In genomic region chr1:185007066-185007465, GRCm38 (mm10) we compare ENCODE assay signal across 28 mouse cellular contexts. TPM values are rescaled to one million over a fixed set of nuclear protein-coding genes. Genes with fewer than 3 reads are reported as not detected.
DNase-seq lines count a peak whose midpoint lies in the region; ATAC-seq and TF ChIP-seq lines count a peak whose summit lies in the region.
"Had no signal": no experiment of that assay in that cellular context is flagged by ENCODE, and none has a peak within 500 bp of the region (broad histone marks: within the 10 kb centered on the region; RNA-seq: fewer than 3 reads in every experiment).

No protein-coding gene starts in this region.

- no peaks in the 10 kb centered on the region for H3K27me3 ChIP-seq in lung, embryonic 14.5 days (ENCODE audit: insufficient read depth, low read length)
- H3K27me3 ChIP-seq in intestine, embryonic 16.5 days (replicated peaks; ENCODE audit: control insufficient read depth, insufficient read depth, low read length), result no peaks in the 10 kb centered on the region
- H3K27me3 ChIP-seq: CH12.LX; embryonic facial prominence, embryonic 13.5 days; hindbrain, embryonic 12.5 days; hindbrain, embryonic 15.5 days had no signal

- no peak overlapping the region for H3K9ac ChIP-seq in lung, embryonic 14.5 days
- H3K9ac ChIP-seq in intestine, embryonic 16.5 days (ENCODE audit: low read depth, low read length), result no peak overlapping the region
- H3K9ac ChIP-seq: embryonic facial prominence, embryonic 13.5 days; forebrain, postnatal 0 days; heart, embryonic 13.5 days; hindbrain, embryonic 12.5 days; hindbrain, embryonic 15.5 days had no signal

- no peak overlapping the region for H3K4me2 ChIP-seq in lung, embryonic 14.5 days
- H3K4me2 ChIP-seq in intestine, embryonic 16.5 days (ENCODE audit: low read depth, low read length), result no peak overlapping the region
- H3K4me2 ChIP-seq: embryonic facial prominence, embryonic 13.5 days; heart, embryonic 13.5 days; hindbrain, embryonic 12.5 days; hindbrain, embryonic 15.5 days had no signal

- H3K4me3 ChIP-seq in lung, embryonic 14.5 days (ENCODE audit: low read depth, low read length), result no peak overlapping the region
- H3K4me3 ChIP-seq in intestine, embryonic 16.5 days (ENCODE audit: low read length), result no peak overlapping the region
- H3K4me3 ChIP-seq: embryonic facial prominence, embryonic 13.5 days; heart, adult 2 months; heart, embryonic 10.5 days; heart, embryonic 13.5 days; hindbrain, embryonic 12.5 days; hindbrain, embryonic 15.5 days had no signal

- H3K4me1 ChIP-seq in lung, embryonic 14.5 days (ENCODE audit: insufficient read depth), result no peaks in the 10 kb centered on the region
- no peaks in the 10 kb centered on the region for H3K4me1 ChIP-seq in intestine, embryonic 16.5 days (ENCODE audit: control insufficient read depth, insufficient read depth, low read length)
- H3K4me1 ChIP-seq: embryonic facial prominence, embryonic 13.5 days; heart, embryonic 10.5 days; heart, embryonic 13.5 days; hindbrain, embryonic 12.5 days; hindbrain, embryonic 15.5 days had no signal

- TF ChIP-seq CTCF in lung, embryonic 14.5 days (IDR thresholded peaks at IDR 0.05; ENCODE audit: low read depth), result no peak

- no peaks in the 10 kb centered on the region for H3K9me3 ChIP-seq in lung, embryonic 14.5 days (ENCODE audit: low read depth, low read length)
- H3K9me3 ChIP-seq in intestine, embryonic 16.5 days (ENCODE audit: control insufficient read depth, low read length), result no peaks in the 10 kb centered on the region
- H3K9me3 ChIP-seq: embryonic facial prominence, embryonic 13.5 days; heart, embryonic 10.5 days; heart, embryonic 13.5 days; hindbrain, embryonic 12.5 days; hindbrain, embryonic 15.5 days had no signal

- peak; percentile 54 for DNase-seq in lung, embryonic 14.5 days
- no peak for DNase-seq in lung, postnatal 4 days
- peak; percentile 26 for DNase-seq in lung, postnatal 36 days
- DNase-seq in lung, postnatal 14 days, result no peak
- DNase-seq in left cerebral cortex, adult 9 months (ENCODE audit: low spot score in 2 of 2), result no peak
- DNase-seq in heart, postnatal 14 days, result no peak
- DNase-seq: adrenal gland, postnatal 14 days; B cell, adult 2 months; cerebellum, adult 11 months; cerebellum, adult 2 months; cerebellum, adult 9-11 months; cerebellum, postnatal 25 days; forebrain, postnatal 0 days; gastrocnemius, postnatal 25 days; heart, adult 2 months had no signal

- no peak overlapping the region for H3K27ac ChIP-seq in lung, embryonic 14.5 days (ENCODE audit: low read depth)
- H3K27ac ChIP-seq in intestine, embryonic 16.5 days (ENCODE audit: low read length), result no peak overlapping the region
- H3K27ac ChIP-seq: embryonic facial prominence, embryonic 13.5 days; heart, adult 2 months; heart, embryonic 10.5 days; heart, embryonic 13.5 days; hindbrain, embryonic 12.5 days; hindbrain, embryonic 15.5 days had no signal

- intact Hi-C loops in heart, postnatal 14 days (cut with DNase I), result no loop called here

- ATAC-seq in lung, embryonic 14.5 days (ENCODE audit: insufficient read depth), result no peak
- peak; percentile 79 for ATAC-seq in intestine, embryonic 16.5 days
- ATAC-seq: forebrain, embryonic 14.5 days; forebrain, postnatal 0 days; Patski had no signal

- WGBS in lung, embryonic 14.5 days, result 54% methylated on average over 5 of the region's 5 CpGs
- WGBS in intestine, embryonic 16.5 days, result 47% methylated on average over 5 of the region's 5 CpGs

- no peaks in the 10 kb centered on the region for H3K36me3 ChIP-seq in lung, embryonic 14.5 days (ENCODE audit: insufficient read depth)
- no peaks in the 10 kb centered on the region for H3K36me3 ChIP-seq in intestine, embryonic 16.5 days (ENCODE audit: control insufficient read depth, insufficient read depth, low read length)
- H3K36me3 ChIP-seq: embryonic facial prominence, embryonic 13.5 days; G1E; heart, embryonic 10.5 days; heart, embryonic 13.5 days; hindbrain, embryonic 12.5 days; hindbrain, embryonic 15.5 days had no signal

RNA-seq across cellular contexts. Expression of gene Mark1, which starts 7.7 kb away (rescaled TPM):
- polyA plus RNA-seq in lung, embryonic 14.5 days (2014; fragmentation: Nextera tagmentation; extraction: Ambion mirVana), result 2.5 and 3.0 TPM in 2 replicates
- 1.9 TPM in 2 replicates for polyA plus RNA-seq in intestine, embryonic 16.5 days (2015; fragmentation: Nextera tagmentation; extraction: Ambion mirVana)
- 1 to 10 TPM; 6.6 to 7.0 TPM for total RNA-seq in heart, postnatal 14 days (2021)
- total RNA-seq: CH12.LX; common myeloid progenitor, adult 5-6 weeks; granulocyte monocyte progenitor cell, adult 5-6 weeks; hematopoietic stem cell, adult 5-6 weeks had no signal
- polyA plus RNA-seq: G1E had no signal

Comparison
In these comparisons a context has a peak if more than half of its experiments do, and no peak if none do; other contexts are left out.
1. DNase-seq: peak in lung, embryonic 14.5 days (single experiment) and lung, postnatal 36 days (single experiment); none in lung, postnatal 4 days (0 of 2), lung, postnatal 14 days (single experiment), left cerebral cortex, adult 9 months (0 of 2) and heart, postnatal 14 days (0 of 2).